Mouse (Mus musculus) olfactory bulb, adult 2 months (tissue): ENCODE results near the gene Car15.

Experiments
- CTCF ChIP-seq: fragments of 200-500 bp; IDR thresholded peaks from 2 replicates; pipeline ENCODE4 v1.5.1; 2012; ENCODE audit warnings: low read depth, mild to moderate bottlenecking, low read length, moderate library complexity; ENCODE audit not compliant: insufficient read depth
- POLR2A ChIP-seq: fragments of 200-500 bp; IDR thresholded peaks from 2 replicates; pipeline ENCODE4 v1.6.1; 2012; ENCODE audit warnings: mild to moderate bottlenecking, low read depth, low read length, moderate library complexity; ENCODE audit not compliant: insufficient read depth

- no peak for TF ChIP-seq CTCF
- TF ChIP-seq POLR2A, result no peak
These were observed 41.0 kb downstream of the Car15 start, which contains the start of gene Scarf2 for GRCm38 (mm10) chr16:17796971-17797811.
